Mouse (Mus musculus) heart, postnatal 0 days (tissue): ENCODE data around the gene Rpl6.

Experiments
- CTCF ChIP-seq: IDR thresholded peaks from 2 replicates; pipeline ENCODE4 v1.5.1; 2016; ENCODE audit warnings: antibody characterized with exemption, control low read depth, low read depth
- EP300 ChIP-seq: IDR thresholded peaks from 2 replicates; pipeline ENCODE4 v1.6.1; 2016; ENCODE audit warnings: antibody characterized with exemption, low read depth

DNA sequence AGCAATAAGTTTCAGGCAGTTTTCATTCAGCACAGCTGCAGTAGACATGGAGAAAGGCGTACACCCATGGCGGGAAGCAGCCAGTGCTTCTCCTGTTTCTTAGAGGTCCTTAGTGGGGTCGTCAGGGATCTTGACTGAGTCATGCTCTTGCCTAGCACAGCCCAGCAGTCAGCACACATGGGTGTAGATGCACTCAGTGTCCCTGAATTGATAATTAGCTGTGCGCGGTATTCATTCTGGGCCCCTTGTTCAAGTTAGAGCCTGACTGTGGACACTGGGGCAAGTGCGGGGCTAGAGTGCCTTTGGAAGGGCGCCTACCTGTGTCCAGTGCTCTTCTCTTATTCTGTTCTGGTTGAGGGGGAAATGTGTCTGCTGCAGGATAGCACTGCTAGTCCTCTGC is 40.9 kb downstream of the Rpl6 start:
- no peak for TF ChIP-seq CTCF
- no peak for TF ChIP-seq EP300
